Mouse (Mus musculus): Measurements from ENCODE around the gene Klhdc3. TPM values are rescaled to one million over a fixed set of nuclear protein-coding genes. Genes with fewer than 3 reads are reported as not detected.

Klhdc3 gene
- polyA plus RNA-seq, 1 experiment from 2014 or later: 143 TPM

Other genes with a start within 250 kb of the Klhdc3 start
- gene Slc22a7, start 242.5 kb downstream of the Klhdc3 start, polyA plus RNA-seq (2016; fragmentation: Nextera tagmentation; extraction: Ambion mirVana): not detected in 2 replicates
- 0.09 and 0.34 TPM in 2 replicates for gene Ttbk1, start 193.2 kb downstream of the Klhdc3 start, polyA plus RNA-seq (2016; fragmentation: Nextera tagmentation; extraction: Ambion mirVana)
- 70.1 and 78.6 TPM in 2 replicates for gene Dnph1, start 184.2 kb downstream of the Klhdc3 start, polyA plus RNA-seq (2016; fragmentation: Nextera tagmentation; extraction: Ambion mirVana)
- gene Cul9, start 134.5 kb downstream of the Klhdc3 start, polyA plus RNA-seq (2016; fragmentation: Nextera tagmentation; extraction: Ambion mirVana): 2.4 and 5.6 TPM in 2 replicates
- 8.3 and 9.0 TPM in 2 replicates for gene Srf, start 124.7 kb downstream of the Klhdc3 start, polyA plus RNA-seq (2016; fragmentation: Nextera tagmentation; extraction: Ambion mirVana)
- gene Ptk7, start 51.4 kb downstream of the Klhdc3 start, polyA plus RNA-seq (2016; fragmentation: Nextera tagmentation; extraction: Ambion mirVana): 102 and 142 TPM in 2 replicates
- 23.6 and 28.8 TPM in 2 replicates for gene Klc4, start 34.9 kb downstream of the Klhdc3 start, polyA plus RNA-seq (2016; fragmentation: Nextera tagmentation; extraction: Ambion mirVana)
- 140 and 144 TPM in 2 replicates for gene Mrpl2, start 34.7 kb downstream of the Klhdc3 start, polyA plus RNA-seq (2016; fragmentation: Nextera tagmentation; extraction: Ambion mirVana)
- gene Cul7, start 30.6 kb downstream of the Klhdc3 start, polyA plus RNA-seq (2016; fragmentation: Nextera tagmentation; extraction: Ambion mirVana): 40.3 and 48.0 TPM in 2 replicates
- gene Rrp36, start 6.6 kb downstream of the Klhdc3 start, polyA plus RNA-seq (2016; fragmentation: Nextera tagmentation; extraction: Ambion mirVana): 70.8 and 72.5 TPM in 2 replicates
- gene Mea1, start 2.1 kb downstream of the Klhdc3 start, polyA plus RNA-seq (2016; fragmentation: Nextera tagmentation; extraction: Ambion mirVana): 143 and 145 TPM in 2 replicates
- 152 and 160 TPM in 2 replicates for gene Ppp2r5d, start 24.2 kb upstream of the Klhdc3 start, polyA plus RNA-seq (2016; fragmentation: Nextera tagmentation; extraction: Ambion mirVana)
- 24.6 and 26.9 TPM in 2 replicates for gene Pex6, start 30.5 kb upstream of the Klhdc3 start, polyA plus RNA-seq (2016; fragmentation: Nextera tagmentation; extraction: Ambion mirVana)
- gene Gnmt, start 48.3 kb upstream of the Klhdc3 start, polyA plus RNA-seq (2016; fragmentation: Nextera tagmentation; extraction: Ambion mirVana): 0.48 and 0.83 TPM in 2 replicates
- 63.6 and 67.5 TPM in 2 replicates for gene Cnpy3, start 71.3 kb upstream of the Klhdc3 start, polyA plus RNA-seq (2016; fragmentation: Nextera tagmentation; extraction: Ambion mirVana)
- gene Ptcra, start 82.8 kb upstream of the Klhdc3 start, polyA plus RNA-seq (2016; fragmentation: Nextera tagmentation; extraction: Ambion mirVana): 0.73 and 1.2 TPM in 2 replicates
- 34.2 and 35.4 TPM in 2 replicates for gene 2310039H08Rik, start 91.7 kb upstream of the Klhdc3 start, polyA plus RNA-seq (2016; fragmentation: Nextera tagmentation; extraction: Ambion mirVana)
- gene Rpl7l1, start 101.8 kb upstream of the Klhdc3 start, polyA plus RNA-seq (2016; fragmentation: Nextera tagmentation; extraction: Ambion mirVana): 224 and 254 TPM in 2 replicates
- gene Bicral, start 177.6 kb upstream of the Klhdc3 start, polyA plus RNA-seq (2016; fragmentation: Nextera tagmentation; extraction: Ambion mirVana): 3.6 and 4.3 TPM in 2 replicates
- gene Tbcc, start 209.8 kb upstream of the Klhdc3 start, polyA plus RNA-seq (2016; fragmentation: Nextera tagmentation; extraction: Ambion mirVana): 62.1 and 66.3 TPM in 2 replicates
- not detected in 2 replicates for gene Prph2, start 229.5 kb upstream of the Klhdc3 start, polyA plus RNA-seq (2016; fragmentation: Nextera tagmentation; extraction: Ambion mirVana)